Mouse (Mus musculus): ENCODE results near the gene Nxnl2. TPM values are rescaled to one million over a fixed set of nuclear protein-coding genes. Genes with fewer than 3 reads are reported as not detected.

Nxnl2 gene
- polyA plus RNA-seq, 1 experiment from 2014 or later = 0.77 TPM

DNA sequence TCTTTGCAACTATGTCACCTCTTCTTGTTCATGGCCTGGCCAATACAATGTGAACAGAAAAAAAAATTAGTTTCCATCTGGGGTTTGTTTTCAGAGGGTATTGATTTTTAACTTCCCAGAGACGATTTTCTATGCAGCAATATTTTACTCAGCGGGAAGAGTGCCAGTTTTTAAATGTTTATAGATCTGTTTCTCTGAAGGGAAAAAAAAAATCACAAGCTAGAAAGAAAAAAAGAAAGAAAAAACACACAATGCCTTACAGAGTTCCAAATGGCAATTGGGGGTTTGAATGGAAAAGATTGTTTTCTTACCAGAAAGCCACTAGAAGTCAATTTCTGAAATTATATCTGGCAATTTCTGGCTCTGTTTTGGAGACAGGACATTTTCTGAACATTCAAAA lies 43.9 kb downstream of the Nxnl2 start:
- H3K4me3 ChIP-seq = no peak overlapping the region
- no peak overlapping the region for H3K9ac ChIP-seq (replicated peaks)
- H3K36me3 ChIP-seq = no peaks in the 10 kb centered on the region
- WGBS = 81% methylated on average over 2 of the region's 2 CpGs
- no peak overlapping the region for H3K4me2 ChIP-seq (replicated peaks)
- H3K27ac ChIP-seq (replicated peaks) = no peak overlapping the region
- H3K4me1 ChIP-seq = no peaks in the 10 kb centered on the region
- no peak for ATAC-seq (ENCODE audit: low FRiP score, low read depth)
- no peaks in the 10 kb centered on the region for H3K27me3 ChIP-seq
- no peaks in the 10 kb centered on the region for H3K9me3 ChIP-seq

- Histone ChIP-seq H3K36me3 (no peaks in the 10 kb centered on the region), H3K27me3 (no peaks in the 10 kb centered on the region), H3K4me1 (no peaks in the 10 kb centered on the region), H3K9ac (replicated peaks) (no peak overlapping the region), H3K27ac (replicated peaks) (no peak overlapping the region), H3K9me3 (peaks cover 3% of the 10 kb centered on the region; the same call in 1 of the 2 replicates), H3K4me2 (replicated peaks) (no peak overlapping the region), H3K4me3 (no peak overlapping the region)
- 85% methylated on average over 4 of the region's 4 CpGs for WGBS
- no peak for ATAC-seq (ENCODE audit: low FRiP score, low read depth)
Measured at GRCm38 (mm10) chr13:51220897-51221296, 50.1 kb downstream of the Nxnl2 start.

DNA sequence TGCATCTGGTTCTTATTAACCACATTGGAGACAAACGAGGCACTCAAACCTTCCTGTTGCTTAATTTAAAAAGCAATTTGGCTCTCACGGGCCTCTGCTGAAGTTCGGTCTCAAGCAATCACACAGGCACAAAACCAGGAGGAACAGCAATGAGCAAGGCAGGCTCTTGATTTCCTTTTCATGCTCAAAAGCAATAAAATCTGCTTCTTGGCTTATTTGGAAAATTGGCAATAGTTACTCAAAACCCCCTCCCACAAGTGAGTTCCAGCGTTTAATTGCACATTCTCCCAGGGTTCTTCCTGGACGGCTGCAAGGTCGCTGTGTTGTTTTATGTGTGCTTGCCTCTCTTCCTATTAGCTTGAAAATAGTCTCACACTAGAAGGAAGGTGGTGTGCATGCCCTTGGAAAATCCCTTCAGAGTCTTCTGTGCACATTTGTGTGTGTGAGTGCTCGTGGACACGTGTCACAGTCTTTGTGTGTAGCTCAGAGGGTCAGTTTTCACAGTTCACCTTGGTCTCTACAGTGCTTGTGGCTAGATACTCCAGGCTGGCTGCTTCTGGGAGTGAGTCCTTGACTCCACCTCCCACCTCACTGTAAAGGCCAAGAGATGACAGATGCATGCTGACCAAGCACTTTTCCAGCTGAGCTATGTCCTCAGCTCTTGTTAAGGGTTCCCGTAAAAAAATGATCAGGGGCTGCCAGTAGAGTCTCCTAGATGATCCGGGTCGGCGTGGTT lies 50.8 kb downstream of the Nxnl2 start:
- H3K36me3 ChIP-seq = no peaks in the 10 kb centered on the region
- H3K4me2 ChIP-seq (replicated peaks) = no peak overlapping the region
- no peaks in the 10 kb centered on the region for H3K27me3 ChIP-seq
- H3K4me1 ChIP-seq = no peaks in the 10 kb centered on the region
- H3K27ac ChIP-seq (replicated peaks) = no peak overlapping the region
- no peak overlapping the region for H3K4me3 ChIP-seq
- H3K9ac ChIP-seq (replicated peaks) = no peak overlapping the region
- peaks cover 3% of the 10 kb centered on the region; the same call in 1 of the 2 replicates for H3K9me3 ChIP-seq
- WGBS = 78% methylated on average over 12 of the region's 12 CpGs
- ATAC-seq (ENCODE audit: low FRiP score, low read depth) = no peak

Small RNAs within 50 kb of the gene (microRNA-seq; reads per million reads assigned to microRNA genes)
- not detected for gene Gm44341

Other genes with a start within 250 kb of the Nxnl2 start
- 119 and 126 TPM in 2 replicates for gene Spin1, start 70.1 kb upstream of the Nxnl2 start, polyA plus RNA-seq (2016; fragmentation: Nextera tagmentation; extraction: Ambion mirVana)
- 29.8 and 40.4 TPM in 2 replicates for gene S1pr3, start 237.6 kb downstream of the Nxnl2 start, polyA plus RNA-seq (2016; fragmentation: Nextera tagmentation; extraction: Ambion mirVana)